Mouse (Mus musculus) brain, embryonic 18.5 days (tissue): ENCODE results near the gene Slc5a1.

Experiments used
- DNase-seq: peaks from one replicate; pipeline ENCODE4 v3.0.0-alpha.2; 2012; ENCODE audit warnings: low read depth, low spot score

Slc5a1 gene

DNA sequence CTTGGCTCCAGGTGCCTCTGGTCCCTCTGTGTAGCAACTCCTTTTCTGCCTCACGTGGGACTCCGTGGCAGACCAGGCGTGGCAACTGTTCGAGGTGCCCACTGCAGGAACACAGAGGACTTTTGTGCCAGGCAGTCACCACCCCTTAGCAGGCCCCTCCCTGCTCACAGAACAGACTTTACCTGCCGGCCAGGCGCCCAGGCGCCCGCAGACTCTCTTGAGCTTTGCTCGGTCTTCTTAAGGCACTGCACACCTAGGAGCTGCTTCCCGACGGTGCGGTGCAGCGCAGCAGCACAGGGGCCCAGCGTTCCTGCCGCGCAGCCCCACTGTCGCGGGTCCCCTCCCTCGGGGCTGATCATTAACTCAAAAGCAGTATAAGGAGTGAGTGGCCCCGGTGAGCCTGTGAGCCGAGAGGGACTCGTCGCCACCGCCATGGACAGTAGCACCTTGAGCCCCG, at the start of gene Slc5a1:
TSS of gene Slc5a1 (plus strand) at position 195 of the 457 bp plus-strand sequence.
- DNase-seq: no peak

DNA sequence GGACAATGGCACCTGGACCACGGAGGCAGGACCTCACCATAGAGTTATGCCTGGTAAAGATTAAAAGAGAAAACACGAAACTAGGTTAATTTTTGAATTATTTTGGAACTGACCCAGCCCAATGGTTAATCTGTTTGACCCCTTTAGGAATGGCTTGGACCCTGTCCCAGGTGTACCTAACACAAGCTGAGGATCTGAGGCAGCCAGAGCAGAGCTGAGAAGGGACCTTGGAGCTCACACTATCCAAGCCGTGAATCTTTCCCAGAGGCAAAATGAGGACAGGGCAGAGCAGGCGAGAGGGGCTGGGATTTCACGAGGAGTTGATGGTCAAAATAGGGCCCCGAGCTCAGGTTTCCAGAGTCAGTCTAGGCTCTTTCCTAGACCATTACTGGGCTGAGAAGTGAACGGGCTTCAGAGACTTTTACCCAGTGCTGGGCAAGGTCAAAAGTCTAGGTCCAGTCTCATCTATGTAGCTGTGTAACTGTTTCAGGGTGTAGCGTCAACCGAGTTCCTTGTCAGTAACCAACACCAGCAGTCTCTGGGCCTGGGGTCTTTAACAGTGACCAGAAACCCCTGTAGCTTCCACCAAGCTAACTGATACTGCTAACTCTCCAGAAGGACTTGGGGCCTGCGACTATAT, 47.8 kb upstream of the Slc5a1 start:
- DNase-seq: no peak

DNA sequence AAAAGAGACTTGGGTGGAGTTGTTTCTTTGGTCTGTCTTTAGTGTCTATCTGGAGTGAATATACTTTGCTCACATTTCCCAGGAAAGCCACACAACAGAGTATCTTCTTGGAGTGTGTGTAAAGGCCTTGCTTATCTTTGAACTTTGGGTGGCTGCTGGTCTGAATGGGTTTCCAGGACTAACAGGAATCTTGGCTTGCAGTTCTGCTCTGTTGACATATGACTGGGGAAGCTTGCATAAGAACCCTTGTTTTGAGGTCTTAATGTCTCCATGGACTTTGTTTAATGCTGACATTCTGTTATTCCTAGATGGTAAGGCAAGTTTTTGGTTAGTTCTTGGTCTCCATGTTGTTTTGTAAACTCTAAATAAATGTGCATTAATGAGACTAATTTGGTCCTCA, 33.9 kb upstream of the Slc5a1 start:
- no peak for DNase-seq

DNA sequence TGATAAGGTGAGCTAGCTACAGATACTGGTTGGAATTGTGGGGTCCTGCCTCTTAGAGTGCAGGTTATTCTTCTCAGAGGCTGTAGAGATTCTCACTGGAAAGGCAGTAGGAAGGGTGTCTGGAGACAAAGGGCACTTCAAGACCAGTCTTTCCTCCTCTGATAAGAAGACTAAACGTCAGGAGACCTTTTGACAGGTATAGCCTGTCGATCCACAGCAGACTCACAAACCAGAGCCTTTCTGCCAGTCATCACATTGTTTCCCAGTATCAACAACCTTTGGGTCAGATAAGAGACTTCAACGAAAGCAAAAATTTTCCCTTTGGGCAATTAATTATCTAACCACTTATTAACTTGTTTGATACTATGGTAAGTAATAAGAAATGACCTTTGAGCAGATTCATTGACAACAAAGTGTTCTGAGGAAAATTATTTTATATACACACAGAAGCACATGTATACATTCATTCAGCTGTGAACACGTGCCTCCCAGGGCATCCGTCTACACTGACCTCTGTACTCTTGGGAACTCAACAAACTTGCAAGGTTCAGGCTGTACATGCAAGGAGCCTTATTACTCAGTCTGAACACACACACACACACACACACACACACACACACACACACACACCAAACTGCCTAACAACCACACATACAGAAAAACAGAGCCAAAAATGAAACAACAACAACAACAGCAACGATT, 27.4 kb upstream of the Slc5a1 start:
- no peak for DNase-seq

DNA sequence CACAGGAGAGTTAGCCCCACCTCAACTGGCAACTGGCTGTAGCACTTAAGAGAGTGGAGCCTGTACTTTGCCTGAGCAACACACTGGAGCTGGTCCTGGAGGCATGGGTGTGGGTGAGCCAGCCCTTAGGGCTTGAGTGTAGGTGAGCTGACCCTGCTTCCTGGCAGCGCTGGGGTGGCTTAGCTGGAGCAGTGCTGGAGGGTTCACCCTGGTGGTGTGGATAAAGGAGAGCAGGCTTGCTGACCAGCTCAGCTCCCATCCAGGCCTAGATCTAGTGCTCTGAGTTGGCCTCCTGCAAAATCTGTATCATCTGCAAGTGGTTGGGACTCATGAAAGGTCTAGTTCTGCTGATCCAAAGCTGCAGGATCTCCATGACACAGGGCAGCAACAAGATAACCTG, 21.1 kb upstream of the Slc5a1 start:
- DNase-seq: no peak

DNA sequence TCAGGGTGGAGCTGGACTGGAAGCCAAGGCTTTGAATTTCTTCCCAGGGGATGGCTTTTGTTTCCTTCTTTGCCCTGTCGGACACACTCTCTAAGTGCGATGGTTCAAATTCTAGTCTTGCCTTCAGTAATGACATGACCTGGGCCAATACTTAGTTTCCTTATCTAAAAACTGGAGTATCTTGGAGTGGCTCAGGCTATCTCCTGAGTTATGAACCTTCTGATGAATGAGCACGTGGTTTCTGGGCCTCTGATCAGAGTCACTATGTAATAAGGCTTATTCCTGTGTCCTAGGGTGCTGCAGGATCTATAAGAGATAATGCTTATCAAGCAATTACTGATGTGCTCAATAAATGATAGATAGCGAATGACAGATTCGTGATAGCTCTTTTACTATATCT, 19.4 kb upstream of the Slc5a1 start:
- no peak for DNase-seq

DNA sequence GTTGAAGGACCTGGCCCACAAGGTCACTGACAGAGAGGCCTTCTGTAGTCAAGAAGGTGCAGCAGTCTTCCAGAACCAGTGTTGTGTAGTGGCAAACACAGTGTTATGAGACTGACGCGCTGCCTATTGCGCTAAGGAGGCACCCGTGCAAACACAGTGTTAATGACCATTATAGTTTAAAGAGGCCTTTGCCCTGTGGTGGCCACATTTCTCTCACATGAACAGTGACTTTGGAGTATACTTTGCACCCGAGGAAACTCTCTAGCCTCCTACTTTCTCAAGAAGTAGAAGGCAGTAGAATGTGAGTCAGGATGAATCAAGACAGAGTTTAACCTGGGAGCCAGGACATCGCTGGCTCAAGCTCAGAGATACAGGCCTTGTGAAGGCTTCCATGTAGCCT, 12.7 kb upstream of the Slc5a1 start:
- DNase-seq: no peak

DNA sequence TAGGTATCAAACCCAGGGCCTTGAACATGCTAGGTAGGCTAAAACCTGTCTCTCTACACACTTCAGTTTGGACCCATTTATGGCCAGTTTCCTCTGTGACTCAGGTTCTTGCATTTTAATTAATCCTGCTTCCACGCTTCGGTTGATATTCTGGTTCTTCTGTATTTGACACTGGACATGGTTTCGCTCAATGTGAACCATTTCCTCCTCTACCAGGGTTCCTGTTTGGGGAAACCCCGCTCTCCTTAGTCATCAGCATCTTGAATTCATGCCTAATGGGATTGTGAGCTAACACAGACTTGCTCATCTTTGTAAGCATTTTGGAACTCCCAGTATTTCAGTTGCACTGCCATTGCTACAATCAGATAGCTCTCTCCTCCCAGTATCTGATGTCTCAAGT, 8.7 kb upstream of the Slc5a1 start:
- no peak for DNase-seq

DNA sequence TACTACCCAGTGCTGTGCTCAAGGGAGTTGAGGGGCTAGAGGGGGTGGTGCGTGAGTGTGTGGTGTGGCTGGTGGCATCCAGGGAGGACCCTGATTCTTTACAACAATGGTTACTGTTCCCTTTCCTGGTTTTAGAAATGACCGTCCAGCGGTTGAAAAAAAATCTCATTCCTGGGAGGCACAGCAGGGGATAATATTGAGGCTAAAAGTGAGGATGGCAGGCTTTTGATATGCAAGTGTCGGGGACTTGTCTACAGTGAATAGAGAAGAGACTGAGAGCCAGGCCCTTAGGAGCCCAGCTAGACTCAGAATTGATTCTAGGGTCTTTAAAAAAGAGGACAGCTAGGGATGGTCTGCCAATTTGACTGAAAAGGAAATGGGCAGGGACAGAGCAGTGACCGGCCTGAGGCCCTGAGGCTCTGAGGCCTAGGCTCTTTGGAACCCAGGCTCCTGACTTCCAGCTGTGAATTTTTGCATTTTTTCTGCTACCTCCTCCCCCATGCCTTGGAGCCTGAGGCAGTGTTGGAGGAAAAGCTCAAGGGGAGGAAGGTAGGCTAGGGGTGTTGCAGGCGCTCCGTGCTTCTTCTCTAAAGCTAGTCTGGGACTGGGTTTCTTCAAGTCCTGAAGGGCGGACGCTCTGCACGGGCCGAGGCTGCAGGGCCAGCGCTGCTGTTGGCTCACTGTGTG, 1.5 kb upstream of the Slc5a1 start:
- DNase-seq: no peak

DNA sequence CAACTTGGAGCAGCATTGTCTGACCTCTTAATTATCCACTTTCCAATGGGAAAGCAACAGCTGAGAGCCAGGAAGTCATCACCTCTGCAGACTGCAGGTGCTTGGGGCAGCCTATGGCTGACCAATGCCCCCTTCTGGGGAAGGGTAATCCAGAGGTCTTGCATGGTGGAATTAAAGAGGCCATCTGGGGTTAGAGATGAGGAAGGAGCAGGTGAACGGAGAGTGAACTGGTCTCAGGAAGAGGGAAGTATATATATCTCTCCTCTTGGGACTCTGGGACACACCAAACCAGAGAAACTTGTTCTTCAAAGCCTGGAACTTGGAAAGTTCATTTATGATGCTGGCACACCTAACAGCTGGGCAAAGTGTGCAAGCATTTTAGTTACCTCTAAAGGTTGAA, 857 bp downstream of the Slc5a1 start:
- no peak for DNase-seq

DNA sequence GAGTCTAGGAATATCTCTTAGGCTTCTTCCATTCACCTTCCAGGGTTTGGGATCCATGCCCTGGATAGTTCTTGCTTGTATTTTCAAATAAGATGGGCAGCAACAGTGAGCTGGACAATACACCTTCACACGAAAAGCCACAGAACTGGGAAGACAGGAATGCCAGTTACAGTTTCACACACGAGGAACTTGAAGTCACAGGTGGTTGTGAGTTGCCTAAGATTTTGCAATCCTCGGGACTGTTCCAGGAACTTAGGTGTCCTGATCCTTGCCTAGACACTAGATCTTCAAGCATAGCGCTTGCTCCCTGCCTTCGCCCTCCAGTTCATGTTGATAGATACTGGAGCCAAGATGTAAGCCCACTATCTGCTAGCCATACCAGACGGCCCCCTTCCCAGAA, 1.6 kb downstream of the Slc5a1 start:
- no peak for DNase-seq

DNA sequence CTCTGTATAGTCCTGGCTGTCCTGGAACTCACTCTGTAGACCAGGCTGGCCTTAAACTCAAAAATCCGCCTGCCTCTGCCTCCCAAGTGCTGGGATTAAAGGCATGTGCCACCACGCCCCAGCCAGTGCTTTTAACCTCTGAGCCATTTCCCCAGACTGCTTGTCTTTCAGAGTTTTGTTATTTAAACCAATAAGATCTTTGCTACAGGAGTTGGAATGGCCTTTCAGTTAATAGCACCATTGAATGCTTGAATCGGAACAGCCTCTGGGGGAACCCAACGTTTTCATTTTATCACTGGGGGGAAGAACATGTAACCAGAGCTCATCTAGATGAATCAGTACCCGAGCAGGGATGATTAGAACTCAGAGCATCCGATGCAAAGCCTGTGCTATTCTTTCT, 3.0 kb downstream of the Slc5a1 start:
- no peak for DNase-seq

DNA sequence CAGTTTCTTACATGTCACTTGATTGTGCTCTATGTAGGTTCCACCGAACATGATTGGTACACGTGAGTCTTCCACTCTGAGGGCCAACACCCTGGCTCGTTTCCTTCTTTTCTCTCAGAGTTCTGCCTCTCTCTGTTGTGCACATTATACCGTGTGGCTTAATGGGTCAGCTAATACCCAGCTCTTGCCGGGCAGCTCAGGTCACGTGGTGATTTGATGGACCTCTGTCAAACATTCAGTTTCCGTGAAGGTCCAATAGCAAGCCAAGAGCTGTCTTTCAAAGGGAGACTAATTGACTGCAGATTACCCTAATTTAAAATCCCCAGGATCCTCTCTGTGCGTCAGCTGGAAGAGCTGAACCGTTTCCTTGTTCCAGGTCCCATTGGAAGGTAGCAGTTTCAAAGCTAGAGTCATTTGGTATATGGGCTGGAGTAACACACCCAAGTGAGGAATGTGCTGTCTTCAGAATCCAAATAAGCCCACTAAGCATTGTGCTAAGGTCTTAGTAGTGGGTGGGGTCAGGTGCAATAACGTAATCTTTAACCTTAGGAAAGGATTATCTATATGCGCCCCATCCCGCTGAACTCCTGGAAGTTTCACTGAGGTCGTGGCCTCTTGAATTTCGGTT, 3.9 kb downstream of the Slc5a1 start:
- DNase-seq: no peak

DNA sequence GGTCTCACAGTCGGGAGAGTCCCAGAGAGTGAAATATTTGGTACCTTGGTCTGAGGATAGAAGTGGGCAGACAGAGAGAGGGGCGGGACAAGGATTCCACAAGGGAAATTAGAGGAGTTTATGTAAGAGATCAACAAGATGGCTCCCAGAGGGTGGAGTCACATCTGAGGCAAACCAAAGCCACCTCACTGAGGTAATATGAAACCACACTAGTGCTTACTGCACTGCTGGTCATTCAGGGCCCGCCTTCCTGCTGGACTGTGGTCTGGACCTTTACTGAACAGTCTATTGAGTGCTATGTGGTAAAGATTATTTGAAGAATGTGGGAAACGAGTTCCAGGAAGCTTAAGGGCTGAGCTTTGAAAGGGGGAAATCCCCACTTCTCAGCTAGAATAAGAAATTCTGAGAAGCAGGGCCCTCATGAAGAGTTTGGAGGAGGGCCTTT, 17.9 kb downstream of the Slc5a1 start:
- no peak for DNase-seq

DNA sequence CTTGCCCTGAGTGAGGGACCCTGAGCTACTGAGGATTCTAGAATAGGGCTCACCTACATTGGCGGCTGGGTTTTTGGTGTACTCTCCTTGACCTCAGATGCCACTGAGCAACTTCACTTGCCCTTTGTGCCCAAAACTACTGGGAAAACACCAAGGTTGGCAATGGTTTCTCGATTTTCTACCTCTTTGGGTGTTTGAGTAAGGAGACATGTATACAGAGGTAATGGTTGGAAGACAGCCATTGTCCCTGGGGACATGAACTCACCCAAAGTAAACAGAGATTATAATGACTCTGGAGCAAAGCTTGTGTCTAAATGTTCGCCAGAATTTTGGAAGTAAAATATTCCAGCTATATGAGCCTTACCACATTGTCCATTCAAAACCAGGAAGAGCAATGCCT, 19.6 kb downstream of the Slc5a1 start:
- no peak for DNase-seq

DNA sequence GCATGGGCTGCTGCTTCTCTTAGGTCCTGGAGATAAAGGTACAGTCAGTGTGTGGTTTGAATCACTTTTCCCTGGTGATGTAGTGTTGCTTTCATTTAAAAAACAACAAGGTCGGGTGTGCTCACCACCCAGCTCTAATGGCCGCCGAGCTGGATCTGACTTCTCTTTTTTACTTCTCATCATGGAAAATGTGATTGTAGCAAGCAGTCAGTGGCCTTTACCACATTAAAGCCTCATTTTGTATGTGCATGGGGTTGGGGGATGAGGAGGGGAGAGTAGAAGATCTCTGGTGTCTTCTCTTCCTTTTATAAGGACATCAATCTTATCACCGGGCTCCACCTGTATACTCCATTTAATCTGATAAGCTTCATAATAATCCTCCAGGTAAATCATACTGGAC, 21.3 kb downstream of the Slc5a1 start:
- DNase-seq: no peak

DNA sequence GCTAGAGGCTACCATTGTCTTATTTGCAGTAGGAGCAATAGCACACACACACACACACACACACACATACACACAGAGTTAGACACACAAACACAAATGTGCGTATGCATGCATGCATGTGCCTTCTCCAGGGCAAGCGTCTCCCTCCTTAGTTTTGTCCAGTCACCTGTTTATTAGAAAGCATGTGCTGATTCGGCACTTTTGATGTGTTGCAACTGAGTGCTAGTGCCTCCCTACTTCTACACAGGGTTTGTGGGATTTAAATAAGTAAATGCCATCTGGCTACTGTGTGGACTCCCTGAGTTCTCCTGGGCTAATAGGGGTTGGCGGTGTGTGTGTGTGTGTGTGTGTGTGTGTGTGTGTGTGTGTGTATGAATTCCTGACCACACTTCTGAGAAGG, 30.1 kb downstream of the Slc5a1 start:
- DNase-seq: no peak

DNA sequence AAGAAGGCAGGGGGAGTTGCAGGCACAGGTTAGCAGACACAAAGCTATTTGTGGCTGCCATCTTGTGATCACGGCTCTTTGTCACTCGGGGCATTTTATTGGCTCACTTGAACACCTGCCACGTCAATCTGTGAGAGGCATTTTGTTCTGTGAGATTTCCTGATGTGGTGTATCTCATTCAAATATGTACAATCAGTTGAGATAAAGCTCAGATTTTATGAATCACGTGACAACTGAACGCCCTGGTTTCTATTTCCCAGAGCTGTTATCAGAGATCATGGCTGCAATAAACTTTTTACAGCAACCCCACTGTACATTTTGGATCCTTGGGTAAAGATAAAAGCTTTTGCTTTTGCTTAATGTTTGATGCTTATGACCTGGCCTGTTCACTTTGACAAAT, 31.6 kb downstream of the Slc5a1 start:
- no peak for DNase-seq

DNA sequence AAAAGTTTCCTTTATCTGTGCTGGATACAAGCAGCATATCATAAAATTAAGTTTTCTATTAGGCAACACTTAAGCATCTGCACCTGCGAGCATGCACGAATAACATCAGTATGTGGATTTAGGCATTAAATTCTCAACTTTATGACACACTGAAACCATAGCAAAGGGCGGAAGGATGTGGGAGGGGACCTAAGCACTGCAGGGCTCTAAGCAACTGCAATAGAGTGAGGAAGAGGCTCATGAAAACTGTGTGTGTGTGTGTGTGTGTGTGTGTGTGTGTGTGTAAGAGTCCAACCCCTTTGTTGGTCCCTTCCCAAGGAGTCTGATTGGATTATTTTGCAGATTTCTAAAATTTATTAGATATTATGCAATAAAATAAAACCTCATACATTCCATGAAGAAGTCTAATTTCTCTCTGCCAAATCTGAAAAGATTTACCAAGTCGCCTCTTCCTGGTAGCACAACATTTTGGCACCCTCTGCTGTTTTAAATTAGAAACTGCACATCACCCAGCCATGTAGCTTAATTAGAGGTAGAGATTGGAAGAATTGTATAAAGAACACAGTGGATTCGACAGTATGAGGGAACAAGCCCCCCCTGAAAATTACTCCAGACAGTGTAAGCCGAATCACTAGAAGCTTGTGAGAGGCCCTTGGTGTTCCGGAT, 38.9 kb downstream of the Slc5a1 start:
- DNase-seq: peak; percentile 28

DNA sequence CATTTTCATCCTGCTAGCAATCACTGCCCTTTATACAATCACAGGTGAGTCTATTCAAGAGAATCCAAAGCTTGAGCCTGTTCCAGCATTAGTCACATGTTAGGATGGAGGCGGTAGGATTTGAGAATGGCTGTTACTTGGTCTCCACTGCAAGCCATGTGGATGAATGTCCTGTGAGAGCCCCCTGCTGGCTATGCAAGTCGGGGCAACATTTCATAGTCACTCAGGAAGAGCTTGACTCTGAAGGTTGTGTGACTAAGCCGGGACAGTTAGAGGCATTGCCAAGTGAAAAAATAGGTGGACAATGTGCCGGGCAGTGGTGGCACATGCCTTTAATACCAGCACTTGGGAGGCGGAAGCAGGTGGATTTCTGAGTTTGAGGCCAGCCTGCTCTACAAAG, 40.0 kb downstream of the Slc5a1 start:
- no peak for DNase-seq

DNA sequence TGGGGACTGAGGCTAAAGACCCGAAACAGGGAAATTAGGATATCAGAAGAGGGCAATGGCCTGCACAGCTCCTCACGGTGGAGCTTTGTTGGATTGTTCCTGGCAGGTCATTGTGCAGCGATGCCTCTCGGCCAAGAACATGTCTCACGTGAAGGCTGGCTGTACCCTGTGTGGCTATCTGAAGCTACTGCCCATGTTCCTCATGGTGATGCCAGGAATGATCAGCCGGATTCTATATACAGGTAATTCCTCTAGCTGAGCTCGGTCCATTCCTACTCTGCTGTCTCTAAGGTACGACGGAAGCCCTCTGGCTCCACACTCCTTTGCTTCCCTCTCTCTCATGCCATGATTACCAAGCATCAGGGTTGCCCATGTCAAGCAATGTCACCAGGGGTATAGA, 42.8 kb downstream of the Slc5a1 start:
- no peak for DNase-seq

DNA sequence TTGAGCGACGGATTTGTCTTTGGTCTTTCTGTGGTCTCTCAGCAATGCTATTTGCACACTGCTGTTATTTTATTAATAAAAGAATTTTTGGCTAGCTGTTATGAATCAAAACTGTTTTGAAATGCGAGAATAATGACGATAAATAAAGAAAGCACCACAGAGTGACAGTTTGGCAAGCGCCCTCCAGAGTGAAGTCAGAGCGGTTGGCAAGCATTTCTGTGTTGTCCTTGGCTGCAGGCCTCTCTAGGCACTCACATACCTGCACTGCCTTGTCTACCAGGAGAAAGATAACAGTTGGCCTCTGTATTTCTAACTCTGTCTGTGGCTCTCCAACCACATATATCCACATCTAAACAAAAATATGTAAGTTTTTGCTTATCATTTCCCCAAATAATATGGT, 43.7 kb downstream of the Slc5a1 start:
- no peak for DNase-seq
